Mouse (Mus musculus) CD4-positive, CD25-positive, alpha-beta regulatory T cell, adult 9 weeks (primary cell): ENCODE data around the gene Atp4a. TPM values are rescaled to one million over a fixed set of nuclear protein-coding genes. Genes with fewer than 3 reads are reported as not detected.

Experiments
- polyA plus RNA-seq: library from polyadenylated mRNA; unstranded; fragments of 100-300 nt; shearing (Covaris generic); gene quantifications from one replicate; pipeline ENCODE4 v1.2.1, GENCODE M21; 2017

The Atp4a gene
- polyA plus RNA-seq: not detected

GRCm38 (mm10) chr7:30711942-30712341 is at the start of gene Atp4a:
Gene Atp4a (plus strand): TSS chr7:30712209.

GRCm38 (mm10) chr7:30664529-30665200 is 47.3 kb upstream of the Atp4a start, which contains the start of gene Haus5:
Gene Haus5 (minus strand): TSS chr7:30664994.

GRCm38 (mm10) chr7:30671480-30671879 is 40.5 kb upstream of the Atp4a start, which contains the start of gene Pmis2:
Gene Pmis2 (minus strand): TSS chr7:30671605.

GRCm38 (mm10) chr7:30698589-30698988 is 13.4 kb upstream of the Atp4a start, which contains the start of gene 2200002J24Rik:
Gene 2200002J24Rik (plus strand): TSS chr7:30698926.

GRCm38 (mm10) chr7:30729396-30730063 is 17.5 kb downstream of the Atp4a start, which contains the start of gene Tmem147:
Gene Tmem147 (minus strand): TSS chr7:30729540.

GRCm38 (mm10) chr7:30743617-30744016 is 31.6 kb downstream of the Atp4a start, which contains the start of gene Gapdhs:
Gene Gapdhs (minus strand): TSS chr7:30743681.

GRCm38 (mm10) chr7:30751086-30751669 is 39.2 kb downstream of the Atp4a start, which contains the start of gene Sbsn:
Gene Sbsn (plus strand): TSS chr7:30751471.

GRCm38 (mm10) chr7:30763456-30763855 is 51.4 kb downstream of the Atp4a start, which contains the start of gene Dmkn:
Gene Dmkn (plus strand): TSS chr7:30763756.

Other genes starting within 250 kb of the Atp4a start
- not detected for gene Prodh2, start 218.6 kb upstream of the Atp4a start, polyA plus RNA-seq
- 1.8 TPM for gene Arhgap33, start 177.1 kb upstream of the Atp4a start, polyA plus RNA-seq
- 5.2 TPM for gene Hspb6, start 160.0 kb upstream of the Atp4a start, polyA plus RNA-seq
- 10.0 TPM for gene Proser3, start 159.9 kb upstream of the Atp4a start, polyA plus RNA-seq
- gene Lin37, start 152.4 kb upstream of the Atp4a start, polyA plus RNA-seq: 117 TPM
- gene U2af1l4, start 148.9 kb upstream of the Atp4a start, polyA plus RNA-seq: 68.8 TPM
- 97.7 TPM for gene Gm49396, start 148.9 kb upstream of the Atp4a start, polyA plus RNA-seq
- gene Psenen, start 148.6 kb upstream of the Atp4a start, polyA plus RNA-seq: 274 TPM
- gene Igflr1, start 146.8 kb upstream of the Atp4a start, polyA plus RNA-seq: 171 TPM
- gene Kmt2b, start 123.5 kb upstream of the Atp4a start, polyA plus RNA-seq: 8.9 TPM
- 15.6 TPM for gene Zbtb32, start 113.3 kb upstream of the Atp4a start, polyA plus RNA-seq
- gene Upk1a, start 99.4 kb upstream of the Atp4a start, polyA plus RNA-seq: 0.65 TPM
- 713 TPM for gene Cox6b1, start 86.1 kb upstream of the Atp4a start, polyA plus RNA-seq
- not detected for gene Etv2, start 76.4 kb upstream of the Atp4a start, polyA plus RNA-seq
- gene Rbm42, start 61.9 kb upstream of the Atp4a start, polyA plus RNA-seq: 195 TPM
- 40.4 TPM for gene Haus5, start 47.2 kb upstream of the Atp4a start, polyA plus RNA-seq
- not detected for gene Pmis2, start 40.6 kb upstream of the Atp4a start, polyA plus RNA-seq
- not detected for gene 2200002J24Rik, start 13.3 kb upstream of the Atp4a start, polyA plus RNA-seq
- gene Tmem147, start 17.3 kb downstream of the Atp4a start, polyA plus RNA-seq: 133 TPM
- gene Gapdhs, start 31.5 kb downstream of the Atp4a start, polyA plus RNA-seq: 0.63 TPM
- 1.1 TPM for gene Sbsn, start 39.3 kb downstream of the Atp4a start, polyA plus RNA-seq
- not detected for gene Dmkn, start 51.5 kb downstream of the Atp4a start, polyA plus RNA-seq
- not detected for gene Krtdap, start 75.7 kb downstream of the Atp4a start, polyA plus RNA-seq
- gene Ffar2, start 111.6 kb downstream of the Atp4a start, polyA plus RNA-seq: 0.51 TPM
- gene Ffar3, start 144.0 kb downstream of the Atp4a start, polyA plus RNA-seq: not detected
- 0.06 TPM for gene Ffar1, start 149.4 kb downstream of the Atp4a start, polyA plus RNA-seq
- gene Cd22, start 168.1 kb downstream of the Atp4a start, polyA plus RNA-seq: 14.0 TPM
- not detected for gene Mag, start 202.7 kb downstream of the Atp4a start, polyA plus RNA-seq
- gene Hamp2, start 212.5 kb downstream of the Atp4a start, polyA plus RNA-seq: not detected
- gene Hamp, start 231.8 kb downstream of the Atp4a start, polyA plus RNA-seq: not detected
- gene Usf2, start 244.6 kb downstream of the Atp4a start, polyA plus RNA-seq: 8.8 TPM